Comparison of ENCODE assay signal across 36 mouse cellular contexts in genomic region chr17:46823091-46823490, GRCm38 (mm10). TPM values are rescaled to one million over a fixed set of nuclear protein-coding genes. Genes with fewer than 3 reads are reported as not detected.
"Had no signal": no experiment of that assay in that cellular context is flagged by ENCODE, and none has a peak within 500 bp of the region (broad histone marks: within the 10 kb centered on the region; RNA-seq: fewer than 3 reads in every experiment).

No protein-coding gene starts in this region.

- H3K27ac ChIP-seq: limb, embryonic 10.5 days; limb, embryonic 12.5 days; limb, embryonic 13.5 days; limb, embryonic 15.5 days; liver, embryonic 12.5 days; liver, embryonic 13.5 days; liver, embryonic 14.5 days; liver, embryonic 15.5 days; lung, embryonic 15.5 days; macrophage; midbrain, embryonic 10.5 days; midbrain, embryonic 12.5 days; midbrain, embryonic 13.5 days; midbrain, embryonic 15.5 days had no signal

- H3K27me3 ChIP-seq: limb, embryonic 12.5 days; limb, embryonic 13.5 days; limb, embryonic 15.5 days; liver, embryonic 12.5 days; liver, embryonic 13.5 days; liver, embryonic 15.5 days; lung, embryonic 15.5 days; megakaryocyte, embryonic 14.5 days; midbrain, embryonic 12.5 days; midbrain, embryonic 13.5 days; midbrain, embryonic 15.5 days had no signal

- H3K4me3 ChIP-seq: limb, embryonic 10.5 days; limb, embryonic 12.5 days; limb, embryonic 13.5 days; limb, embryonic 15.5 days; liver, embryonic 12.5 days; liver, embryonic 13.5 days; liver, embryonic 15.5 days; lung, embryonic 15.5 days; megakaryocyte, embryonic 14.5 days; midbrain, embryonic 10.5 days; midbrain, embryonic 12.5 days; midbrain, embryonic 13.5 days; midbrain, embryonic 15.5 days; myocyte had no signal

- H3K4me1 ChIP-seq: limb, embryonic 10.5 days; limb, embryonic 12.5 days; limb, embryonic 13.5 days; limb, embryonic 15.5 days; lung, embryonic 15.5 days; midbrain, embryonic 10.5 days; midbrain, embryonic 12.5 days; midbrain, embryonic 13.5 days; midbrain, embryonic 15.5 days had no signal

- DNase-seq: left cerebral cortex, postnatal 4 days; liver; liver, embryonic 13.5 days; liver, postnatal 0 days; lung, adult 18-20 months; lung, adult 2 months; lung, embryonic 14.5 days; lung, postnatal 10 days; lung, postnatal 14 days; lung, postnatal 36 days; lung, postnatal 4 days; midbrain, embryonic 14.5 days had no signal

RNA-seq across cellular contexts. Expression of gene Ptcra, which starts 59.6 kb away (rescaled TPM):
- total RNA-seq: left cerebral cortex, postnatal 10 days; left cerebral cortex, postnatal 14 days; left cerebral cortex, postnatal 25 days; left cerebral cortex, postnatal 4 days; liver, adult 2 months; megakaryocyte, adult 5-6 weeks; megakaryocyte-erythroid progenitor cell, adult 5-6 weeks; midbrain, postnatal 0 days had no signal
- polyA plus RNA-seq: lung, adult 2 months; lung, postnatal 0 days; macrophage; midbrain, embryonic 16.5 days had no signal
